Mouse (Mus musculus): Measurements from ENCODE around the gene Foxo3. TPM values are rescaled to one million over a fixed set of nuclear protein-coding genes. Genes with fewer than 3 reads are reported as not detected.
A peak's percentile ranks its signal among the peaks of the same experiment; 100 is the strongest.

The Foxo3 gene
- polyA plus RNA-seq, 1 experiment from 2014 or later, result 8.0 TPM

- H3K27ac ChIP-seq (replicated peaks), result no peak overlapping the region
- DNase-seq (ENCODE audit: low spot score), result no peak
These were observed 34.1 kb downstream of the Foxo3 start for GRCm38 (mm10) chr10:42242484-42242883.

GRCm38 (mm10) chr10:42241775-42242174 is 34.8 kb downstream of the Foxo3 start:
- Histone ChIP-seq H3K4me3 (ENCODE audit: low read depth, low read length) (no peak overlapping the region), H3K9ac (ENCODE audit: low read length) (no peak overlapping the region), H3K36me3 (ENCODE audit: control insufficient read depth, insufficient read depth, low read length) (no peaks in the 10 kb centered on the region), H3K4me1 (replicated peaks; ENCODE audit: control insufficient read depth, insufficient read depth) (peaks cover 7% of the 10 kb centered on the region), H3K27me3 (ENCODE audit: control insufficient read depth, insufficient read depth, low read length) (no peaks in the 10 kb centered on the region), H3K27ac (replicated peaks) (no peak overlapping the region), H3K4me2 (replicated peaks; ENCODE audit: low read depth) (no peak overlapping the region), H3K9me3 (ENCODE audit: control insufficient read depth, low read length) (no peaks in the 10 kb centered on the region)
- ATAC-seq (ENCODE audit: low FRiP score, low TSS enrichment) (no peak), DNase-seq (ENCODE audit: low spot score) (no peak)
- WGBS, result 83% methylated on average over 4 of the region's 4 CpGs
- TF ChIP-seq EP300 (optimal IDR thresholded peaks at IDR 0.05), result no peak
- TF ChIP-seq CTCF (IDR thresholded peaks at IDR 0.05; ENCODE audit: low read depth), result no peak

More at GRCm38 (mm10) chr10:42242484-42242883, 34.1 kb downstream of the Foxo3 start:
- Histone ChIP-seq H3K4me2 (replicated peaks; ENCODE audit: low read depth) (no peak overlapping the region), H3K9me3 (ENCODE audit: control insufficient read depth, low read length) (no peaks in the 10 kb centered on the region), H3K36me3 (ENCODE audit: control insufficient read depth, insufficient read depth, low read length) (no peaks in the 10 kb centered on the region), H3K4me3 (ENCODE audit: low read depth, low read length) (no peak overlapping the region), H3K4me1 (replicated peaks; ENCODE audit: control insufficient read depth, insufficient read depth) (peaks cover 12% of the 10 kb centered on the region), H3K27me3 (ENCODE audit: control insufficient read depth, insufficient read depth, low read length) (no peaks in the 10 kb centered on the region), H3K9ac (ENCODE audit: low read length) (no peak overlapping the region)
- no peak for ATAC-seq (ENCODE audit: low FRiP score, low TSS enrichment)
- 68% methylated on average over 6 of the region's 6 CpGs for WGBS
- TF ChIP-seq EP300 (optimal IDR thresholded peaks at IDR 0.05) (no peak), CTCF (IDR thresholded peaks at IDR 0.05; ENCODE audit: low read depth) (no peak)

- H3K4me2 ChIP-seq (replicated peaks; ENCODE audit: low read depth), result no peak overlapping the region
- DNase-seq (ENCODE audit: low spot score) (no peak), ATAC-seq (ENCODE audit: low FRiP score, low TSS enrichment) (no peak)
- peaks cover 7% of the 10 kb centered on the region for H3K4me1 ChIP-seq (replicated peaks; ENCODE audit: control insufficient read depth, insufficient read depth)
- no peaks in the 10 kb centered on the region for H3K27me3 ChIP-seq (ENCODE audit: control insufficient read depth, insufficient read depth, low read length)
- H3K36me3 ChIP-seq (ENCODE audit: control insufficient read depth, insufficient read depth, low read length), result no peaks in the 10 kb centered on the region
- H3K9me3 ChIP-seq (ENCODE audit: control insufficient read depth, low read length), result no peaks in the 10 kb centered on the region
- no peak overlapping the region for H3K27ac ChIP-seq (replicated peaks)
- 91% methylated on average over 6 of the region's 6 CpGs for WGBS
- no peak for TF ChIP-seq CTCF (IDR thresholded peaks at IDR 0.05; ENCODE audit: low read depth)
- TF ChIP-seq EP300 (optimal IDR thresholded peaks at IDR 0.05), result no peak
- no peak overlapping the region for H3K4me3 ChIP-seq (ENCODE audit: low read depth, low read length)
- H3K9ac ChIP-seq (ENCODE audit: low read length), result no peak overlapping the region
These were observed 36.8 kb downstream of the Foxo3 start for GRCm38 (mm10) chr10:42239810-42240111.

GRCm38 (mm10) chr10:42238923-42239809 is 37.4 kb downstream of the Foxo3 start:
- H3K4me2 ChIP-seq (replicated peaks; ENCODE audit: low read depth), result no peak overlapping the region
- ATAC-seq (ENCODE audit: low FRiP score, low TSS enrichment) (0 out of 2 replicates have a peak, but pooled peaks have one; percentile 6), DNase-seq (ENCODE audit: low spot score) (no peak)
- WGBS, result 70% methylated on average over 15 of the region's 15 CpGs
- no peaks in the 10 kb centered on the region for H3K9me3 ChIP-seq (ENCODE audit: control insufficient read depth, low read length)
- H3K36me3 ChIP-seq (ENCODE audit: control insufficient read depth, insufficient read depth, low read length), result no peaks in the 10 kb centered on the region
- no peak overlapping the region for H3K27ac ChIP-seq (replicated peaks)
- H3K4me1 ChIP-seq (replicated peaks; ENCODE audit: control insufficient read depth, insufficient read depth), result peaks cover 4% of the 10 kb centered on the region
- H3K4me3 ChIP-seq (ENCODE audit: low read depth, low read length), result no peak overlapping the region
- no peak overlapping the region for H3K9ac ChIP-seq (ENCODE audit: low read length)
- no peaks in the 10 kb centered on the region for H3K27me3 ChIP-seq (ENCODE audit: control insufficient read depth, insufficient read depth, low read length)
- TF ChIP-seq CTCF (IDR thresholded peaks at IDR 0.05; ENCODE audit: low read depth) (no peak), EP300 (optimal IDR thresholded peaks at IDR 0.05) (no peak)

GRCm38 (mm10) chr10:42238296-42238695 is 38.3 kb downstream of the Foxo3 start:
- no peak overlapping the region for H3K9ac ChIP-seq (ENCODE audit: low read length)
- H3K9me3 ChIP-seq (ENCODE audit: control insufficient read depth, low read length), result no peaks in the 10 kb centered on the region
- H3K4me3 ChIP-seq (ENCODE audit: low read depth, low read length), result no peak overlapping the region
- no peak overlapping the region for H3K4me2 ChIP-seq (replicated peaks; ENCODE audit: low read depth)
- no peaks in the 10 kb centered on the region for H3K27me3 ChIP-seq (ENCODE audit: control insufficient read depth, insufficient read depth, low read length)
- peaks cover 4% of the 10 kb centered on the region for H3K4me1 ChIP-seq (replicated peaks; ENCODE audit: control insufficient read depth, insufficient read depth)
- no peak overlapping the region for H3K27ac ChIP-seq (replicated peaks)
- DNase-seq (ENCODE audit: low spot score) (no peak), ATAC-seq (ENCODE audit: low FRiP score, low TSS enrichment) (no peak)
- WGBS, result 57% methylated on average over 5 of the region's 5 CpGs
- no peak for TF ChIP-seq CTCF (IDR thresholded peaks at IDR 0.05; ENCODE audit: low read depth)
- no peak for TF ChIP-seq EP300 (optimal IDR thresholded peaks at IDR 0.05)
- H3K36me3 ChIP-seq (ENCODE audit: control insufficient read depth, insufficient read depth, low read length), result no peaks in the 10 kb centered on the region

- peaks cover 4% of the 10 kb centered on the region for H3K4me1 ChIP-seq (replicated peaks; ENCODE audit: control insufficient read depth, insufficient read depth)
- 92% methylated on average over 4 of the region's 4 CpGs for WGBS
- ATAC-seq (ENCODE audit: low FRiP score, low TSS enrichment) (no peak), DNase-seq (ENCODE audit: low spot score) (no peak)
- no peaks in the 10 kb centered on the region for H3K27me3 ChIP-seq (ENCODE audit: control insufficient read depth, insufficient read depth, low read length)
- H3K4me2 ChIP-seq (replicated peaks; ENCODE audit: low read depth), result no peak overlapping the region
- H3K4me3 ChIP-seq (ENCODE audit: low read depth, low read length), result no peak overlapping the region
- H3K9me3 ChIP-seq (ENCODE audit: control insufficient read depth, low read length), result no peaks in the 10 kb centered on the region
- H3K27ac ChIP-seq (replicated peaks), result no peak overlapping the region
- TF ChIP-seq EP300 (optimal IDR thresholded peaks at IDR 0.05) (no peak), CTCF (IDR thresholded peaks at IDR 0.05; ENCODE audit: low read depth) (no peak)
- no peaks in the 10 kb centered on the region for H3K36me3 ChIP-seq (ENCODE audit: control insufficient read depth, insufficient read depth, low read length)
- H3K9ac ChIP-seq (ENCODE audit: low read length), result no peak overlapping the region
These were observed 39.0 kb downstream of the Foxo3 start for GRCm38 (mm10) chr10:42237556-42237955.

Measured in stomach, postnatal 0 days (tissue).